Mouse (Mus musculus): Measurements from ENCODE around the gene Abcd4.

Abcd4 gene

DNA sequence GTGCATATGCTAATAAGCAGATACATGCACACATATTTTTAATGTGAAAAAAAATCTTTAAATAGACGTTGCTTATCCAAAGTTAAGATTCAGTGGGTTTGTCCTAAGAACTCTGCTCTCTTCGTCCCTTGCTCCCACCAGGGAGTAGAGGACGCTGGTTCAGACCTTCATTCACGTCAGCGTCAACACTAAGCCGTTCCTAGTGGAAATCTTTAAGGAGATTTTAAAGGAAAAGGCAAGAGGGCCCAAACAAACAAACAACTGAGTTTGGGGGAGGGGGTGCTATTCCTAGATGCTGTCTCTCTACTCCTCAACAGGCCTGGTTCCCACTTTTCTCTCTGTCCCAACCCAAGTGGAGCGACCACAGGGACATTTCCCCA lies 44.9 kb downstream of the Abcd4 start:
- no peak for DNase-seq (ENCODE audit: low spot score in 2 of 2)

DNA sequence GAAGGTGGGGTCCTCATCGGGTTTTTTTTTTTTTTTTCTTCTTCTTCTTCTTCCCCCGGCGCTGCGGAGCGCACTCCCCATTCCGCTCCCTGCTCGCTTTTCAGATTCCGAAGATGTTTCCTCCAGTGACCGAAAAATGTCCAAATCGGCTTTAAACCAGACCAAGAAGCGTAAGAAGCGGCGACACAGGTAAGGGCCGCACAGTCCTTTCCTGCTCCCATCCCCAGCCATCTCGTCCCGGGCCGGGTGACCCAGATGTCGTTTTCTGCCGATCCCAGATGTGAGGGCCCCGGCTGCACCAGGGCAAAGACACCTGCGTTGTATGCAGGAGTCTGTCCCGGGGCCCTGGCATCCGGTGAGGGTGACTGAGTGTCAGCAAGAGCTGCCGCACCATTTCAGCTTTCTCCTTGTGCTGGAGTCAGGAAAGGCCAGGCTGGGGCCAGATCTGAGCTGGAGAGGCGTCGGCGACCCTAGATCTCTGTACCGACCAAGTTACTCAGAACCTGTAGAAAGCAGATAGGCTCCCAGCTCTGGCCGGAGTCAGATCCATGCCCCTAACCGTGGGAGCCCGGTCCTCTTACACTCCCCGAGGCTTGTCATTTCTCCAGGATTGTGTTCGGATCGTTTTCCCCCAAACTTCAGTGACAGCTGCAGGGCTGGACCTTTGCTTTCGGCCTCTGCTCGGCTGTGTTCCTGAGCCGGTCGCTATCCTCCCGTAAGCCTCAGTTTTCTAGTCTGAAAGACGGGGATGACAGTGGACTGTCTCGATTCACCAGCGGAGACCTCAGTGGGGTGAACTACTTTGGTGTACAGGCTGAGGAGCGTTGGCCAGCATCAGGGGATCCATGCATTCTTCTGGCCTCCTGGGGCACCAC lies 45.5 kb downstream of the Abcd4 start:
- no peak for DNase-seq (ENCODE audit: low spot score in 2 of 2)

DNA sequence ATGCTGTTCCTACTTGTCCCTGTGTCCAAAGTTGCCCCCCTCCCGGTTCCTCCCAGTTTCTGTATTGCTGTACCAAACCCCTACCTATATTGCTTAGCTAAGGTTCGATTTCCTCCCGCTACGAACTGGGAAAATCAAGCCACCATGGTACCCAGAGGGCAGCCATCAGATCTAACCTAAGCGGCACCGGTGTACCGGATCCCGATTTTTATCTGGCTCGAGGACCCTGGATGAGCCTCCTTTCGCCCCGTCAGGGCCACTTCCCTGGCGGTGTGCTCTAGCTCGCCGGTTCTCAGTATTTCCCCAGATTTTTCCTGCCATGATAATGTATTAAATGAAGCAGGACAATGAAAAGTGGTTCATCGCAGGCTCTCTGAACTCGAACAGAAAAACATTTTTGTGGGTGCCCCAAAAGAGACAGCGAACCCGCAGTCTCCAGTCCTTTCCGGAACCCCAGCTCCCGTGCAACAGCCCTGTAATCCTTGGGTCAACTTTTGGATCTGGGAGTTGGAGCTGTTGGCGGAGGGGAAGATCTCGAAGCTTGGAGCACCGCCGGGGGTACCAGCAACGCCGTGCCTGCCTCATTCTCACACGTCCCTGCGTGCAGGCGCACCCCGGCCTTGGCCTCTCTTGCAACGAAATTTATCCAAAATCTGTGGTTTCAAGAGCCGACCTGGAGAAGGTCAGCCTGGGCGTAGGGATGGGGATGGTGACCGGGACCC lies 46.4 kb downstream of the Abcd4 start:
- no peak for DNase-seq (ENCODE audit: low spot score in 2 of 2)

DNA sequence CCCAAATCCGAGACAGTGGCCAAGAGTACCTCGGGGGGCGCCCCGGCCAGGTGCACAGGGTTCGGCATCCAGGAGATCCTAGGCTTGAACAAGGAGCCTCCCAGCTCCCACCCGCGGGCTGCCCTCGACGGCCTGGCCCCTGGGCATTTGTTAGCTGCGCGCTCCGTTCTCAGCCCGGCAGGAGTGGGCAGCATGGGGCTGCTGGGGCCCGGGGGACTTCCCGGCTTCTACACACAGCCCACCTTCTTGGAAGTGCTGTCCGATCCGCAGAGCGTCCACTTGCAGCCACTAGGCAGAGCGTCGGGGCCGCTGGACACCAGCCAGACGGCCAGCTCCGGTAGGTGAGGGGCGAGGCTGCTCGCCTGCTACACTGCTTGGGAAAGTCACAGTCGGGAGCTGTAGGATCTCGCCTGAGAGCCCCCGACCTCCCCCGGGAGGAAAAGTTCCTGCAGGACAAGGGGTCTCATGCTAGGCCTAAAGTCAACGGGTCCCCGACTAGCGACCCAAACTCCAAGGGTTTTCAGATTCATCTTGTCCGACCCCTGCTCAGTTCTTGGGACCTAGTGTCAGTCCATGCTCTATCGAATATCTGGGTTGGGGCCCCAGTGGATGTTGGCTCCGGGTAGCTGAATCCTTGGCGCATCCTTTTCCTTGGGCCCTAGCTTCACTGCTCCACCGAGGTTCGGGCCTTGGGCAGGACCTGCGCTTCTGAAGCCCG lies 47.1 kb downstream of the Abcd4 start:
- DNase-seq (ENCODE audit: low spot score in 2 of 2), result no peak

DNA sequence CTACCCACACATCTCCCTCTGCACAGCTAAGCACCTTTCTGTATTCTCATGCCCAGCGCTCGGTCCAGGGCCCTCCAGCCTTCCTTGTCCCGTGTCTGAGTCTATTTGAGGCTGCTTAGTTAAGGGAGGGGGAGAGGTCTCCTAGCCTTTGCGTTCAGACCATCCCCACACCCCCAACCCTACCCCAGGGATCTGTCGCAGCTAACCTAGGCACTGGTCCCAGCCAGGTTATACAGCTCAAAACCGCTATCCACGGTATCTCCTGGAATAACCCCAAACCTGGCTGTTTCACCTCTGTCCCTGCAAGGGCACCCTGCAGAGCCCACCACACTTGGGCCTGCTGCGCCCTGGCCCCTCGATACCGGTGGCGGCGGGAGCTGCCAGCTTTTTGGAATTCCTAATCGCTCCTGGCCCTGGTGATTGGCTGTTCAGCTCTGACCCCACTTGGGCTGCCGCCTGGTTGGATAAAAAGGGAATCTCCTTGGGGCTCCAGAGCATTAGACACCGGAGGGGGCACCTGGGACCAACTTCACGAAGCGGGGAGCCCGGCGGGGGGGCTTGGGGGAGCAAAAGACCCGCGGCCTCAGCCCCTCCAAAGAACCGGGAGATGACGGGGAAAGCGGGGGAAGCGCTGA lies 47.8 kb downstream of the Abcd4 start, which contains the start of gene Vsx2:
Vsx2 (plus strand) TSS at position 427 of the 635 bp plus-strand sequence.
- no peak for DNase-seq (ENCODE audit: low spot score in 2 of 2)

DNA sequence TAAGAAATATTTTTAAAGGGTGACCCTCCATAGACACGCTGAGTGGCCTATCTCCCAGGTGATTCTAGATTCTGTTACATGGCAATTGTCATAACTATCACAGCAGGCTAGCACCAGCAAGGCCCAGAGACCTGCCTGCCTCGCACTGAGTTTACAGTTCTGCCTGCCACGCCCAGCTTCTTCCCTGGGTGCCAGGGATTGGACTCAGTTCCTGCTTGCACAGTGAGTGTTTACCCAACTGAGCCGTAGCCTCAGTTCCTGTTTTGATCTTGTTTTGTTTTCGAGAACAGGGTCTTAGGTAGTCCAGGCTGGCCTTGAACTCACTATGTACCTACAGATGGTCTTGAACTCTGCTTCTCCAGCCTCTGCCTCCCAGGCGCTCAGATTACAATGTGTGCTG lies 49.6 kb downstream of the Abcd4 start:
- DNase-seq (ENCODE audit: low spot score in 2 of 2), result no peak

DNA sequence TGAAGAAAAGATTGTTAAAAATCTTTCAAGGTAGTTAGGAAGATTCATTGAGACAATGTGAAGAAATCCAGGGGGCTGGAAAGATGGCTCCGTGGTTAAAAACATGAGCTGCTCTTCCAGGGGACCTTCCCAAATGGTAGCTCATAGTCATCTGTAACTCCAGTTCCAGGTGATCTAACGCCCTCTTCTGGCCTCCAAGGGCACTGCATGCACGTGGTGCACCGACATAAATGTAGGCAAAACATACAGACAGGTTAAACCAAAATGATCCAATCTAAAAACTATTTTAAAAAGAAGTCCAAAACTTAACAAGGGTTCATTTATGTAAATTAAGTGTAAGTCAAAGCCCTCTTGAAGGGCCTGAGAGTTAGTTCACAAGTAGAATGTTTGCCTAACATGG lies 54.7 kb downstream of the Abcd4 start:
- no peak for DNase-seq (ENCODE audit: low spot score in 2 of 2)

DNA sequence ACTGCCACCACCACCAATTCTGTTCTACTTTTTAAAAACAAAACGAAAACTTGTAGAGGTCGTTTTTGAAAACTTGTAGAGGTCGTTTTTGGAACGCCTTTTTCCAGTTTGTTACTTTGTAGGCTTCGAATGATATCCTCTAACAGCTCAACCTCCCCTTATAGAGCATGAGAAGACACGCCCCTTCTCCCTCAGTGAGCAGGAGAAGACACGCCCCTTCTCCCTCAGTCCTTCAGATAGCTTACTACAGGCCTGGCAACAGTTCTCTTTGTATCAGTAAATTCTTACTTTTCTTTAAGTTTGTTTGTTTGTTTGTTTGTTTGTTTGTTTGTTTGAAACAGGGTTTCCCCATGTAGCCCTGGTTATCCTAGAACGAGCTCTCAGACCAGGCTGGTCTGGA lies 62.0 kb downstream of the Abcd4 start:
- DNase-seq (ENCODE audit: low spot score in 2 of 2), result no peak
